13 mouse cellular contexts compared by ENCODE assay signal in the genomic region with DNA sequence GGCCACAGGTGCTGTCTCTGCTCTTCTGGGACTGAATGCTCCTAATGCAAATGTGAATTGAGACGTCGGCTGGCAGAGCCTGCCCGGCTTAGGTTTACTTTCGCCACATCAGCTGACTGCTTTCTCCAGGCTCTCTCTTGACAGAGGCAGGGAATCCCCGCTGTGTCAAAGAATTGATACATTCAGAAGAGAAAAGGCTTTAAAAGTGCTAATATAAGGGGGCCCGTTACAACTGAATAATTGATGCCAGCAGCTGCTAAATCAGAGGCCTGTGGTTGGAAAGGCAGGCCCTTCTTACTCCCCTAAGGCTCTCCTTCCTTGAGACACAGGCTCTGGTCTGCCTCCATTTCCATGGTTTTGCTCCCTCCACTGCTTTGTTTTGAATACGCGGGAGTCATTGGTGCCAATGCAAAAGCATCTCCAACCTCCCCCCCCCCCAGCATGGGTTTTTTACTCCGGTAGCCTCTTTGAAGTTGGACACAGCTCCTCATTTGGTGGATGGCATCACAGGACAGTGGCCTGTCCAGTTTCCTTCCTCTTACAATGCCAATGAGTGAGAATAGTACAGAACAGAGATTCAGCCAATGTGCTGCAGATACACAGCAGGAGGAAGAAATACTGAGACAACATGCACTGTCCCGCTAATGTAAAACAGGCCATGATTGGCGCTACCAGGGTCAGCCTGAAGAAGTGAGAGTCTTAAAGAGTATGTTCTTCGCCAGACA. TPM values are rescaled to one million over a fixed set of nuclear protein-coding genes. Genes with fewer than 3 reads are reported as not detected.
DNase-seq lines count a peak whose midpoint lies in the region; ATAC-seq and TF ChIP-seq lines count a peak whose summit lies in the region.
"Had no signal": no experiment of that assay in that cellular context is flagged by ENCODE, and none has a peak within 500 bp of the region (broad histone marks: within the 10 kb centered on the region; RNA-seq: fewer than 3 reads in every experiment).

No protein-coding gene starts in this region.

- peak overlapping the region; percentile 50; the same call in 1 of the 2 replicates for H3K27ac ChIP-seq in forebrain, embryonic 11.5 days (ENCODE audit: low read depth, low read length)
- no peak overlapping the region; the same call in 1 of the 2 replicates for H3K27ac ChIP-seq in hindbrain, embryonic 14.5 days
- H3K27ac ChIP-seq in midbrain, embryonic 16.5 days (ENCODE audit: low read length) = no peak overlapping the region
- H3K27ac ChIP-seq: limb, embryonic 12.5 days; macrophage; stomach, embryonic 15.5 days had no signal

- 0 out of 2 replicates have a peak overlapping the region, but pooled peaks have one; percentile 23 for H3K9ac ChIP-seq in forebrain, embryonic 11.5 days (ENCODE audit: low read length)
- no peak overlapping the region for H3K9ac ChIP-seq in hindbrain, embryonic 14.5 days
- peak overlapping the region; percentile 32; the same call in 1 of the 2 replicates for H3K9ac ChIP-seq in midbrain, embryonic 16.5 days (ENCODE audit: low read depth, low read length)
- H3K9ac ChIP-seq: limb, embryonic 12.5 days; stomach, embryonic 15.5 days had no signal

- H3K27me3 ChIP-seq in forebrain, embryonic 11.5 days (ENCODE audit: control insufficient read depth, insufficient read depth, low read length) = no peaks in the 10 kb centered on the region
- H3K27me3 ChIP-seq in hindbrain, embryonic 14.5 days (ENCODE audit: control insufficient read depth, insufficient read depth, low read length) = no peaks in the 10 kb centered on the region
- H3K27me3 ChIP-seq in midbrain, embryonic 16.5 days (ENCODE audit: control insufficient read depth, insufficient read depth, low read depth, low read length) = no peaks in the 10 kb centered on the region
- H3K27me3 ChIP-seq: limb, embryonic 12.5 days; stomach, embryonic 15.5 days had no signal

- TF ChIP-seq POLR2A in brain, embryonic 14.5 days (IDR thresholded peaks at IDR 0.05; ENCODE audit: borderline replicate concordance, extremely low read depth, insufficient read depth, insufficient read length, poor library complexity, severe bottlenecking) = no peak
- TF ChIP-seq POLR2A in lung, adult 2 months (IDR thresholded peaks at IDR 0.05; ENCODE audit: borderline replicate concordance, extremely low read depth, low read depth, low read length) = no peak

- H3K4me3 ChIP-seq in forebrain, embryonic 11.5 days (ENCODE audit: low read depth, low read length) = no peak overlapping the region
- H3K4me3 ChIP-seq in hindbrain, embryonic 14.5 days (replicated peaks; ENCODE audit: low read length) = no peak overlapping the region
- H3K4me3 ChIP-seq in midbrain, embryonic 16.5 days (ENCODE audit: low read depth, low read length) = no peak overlapping the region
- no peak overlapping the region for H3K4me3 ChIP-seq in lung, adult 2 months (replicated peaks; ENCODE audit: extremely low read depth, low read depth, low read length)
- H3K4me3 ChIP-seq: limb, embryonic 12.5 days; stomach, embryonic 15.5 days had no signal

- DNase-seq in brain, embryonic 14.5 days (ENCODE audit: low read depth) = peak; percentile 90
- DNase-seq in forebrain, embryonic 11.5 days (ENCODE audit: low spot score) = no peak
- peak; percentile 53 for DNase-seq in hindbrain, embryonic 14.5 days (ENCODE audit: low spot score)
- DNase-seq in c-Kit-positive CD71-positive TER-119-positive erythroid progenitor cells, embryonic 14.5 days (ENCODE audit: low spot score) = no peak
- DNase-seq in lung, adult 2 months = no peak
- no peak for DNase-seq in frontal cortex, postnatal 14 days (ENCODE audit: low spot score in 2 of 2)
- no peak for DNase-seq in natural killer cell, adult 2 months (ENCODE audit: low spot score in 2 of 2)
- DNase-seq: cerebellum, adult 11-12 months; kidney, postnatal 14 days had no signal

- H3K9me3 ChIP-seq in forebrain, embryonic 11.5 days (ENCODE audit: control insufficient read depth, low read length) = no peaks in the 10 kb centered on the region
- H3K9me3 ChIP-seq in hindbrain, embryonic 14.5 days (ENCODE audit: control insufficient read depth, low read length) = no peaks in the 10 kb centered on the region
- H3K9me3 ChIP-seq in midbrain, embryonic 16.5 days (replicated peaks; ENCODE audit: control insufficient read depth, low read length, poor library complexity, severe bottlenecking) = no peaks in the 10 kb centered on the region
- H3K9me3 ChIP-seq: limb, embryonic 12.5 days; stomach, embryonic 15.5 days had no signal

- no peak for TF ChIP-seq CTCF in brain, embryonic 14.5 days (IDR thresholded peaks at IDR 0.05; ENCODE audit: borderline replicate concordance, extremely low read depth, insufficient read depth, insufficient read length)
- no peak for TF ChIP-seq CTCF in lung, adult 2 months (IDR thresholded peaks at IDR 0.05; ENCODE audit: insufficient read depth, low read length)

- peak; percentile 84 for ATAC-seq in forebrain, embryonic 11.5 days (replicated peaks; ENCODE audit: low FRiP score)
- peak; percentile 76 for ATAC-seq in hindbrain, embryonic 14.5 days (ENCODE audit: low FRiP score)
- peak; percentile 73 for ATAC-seq in midbrain, embryonic 16.5 days

- H3K4me2 ChIP-seq in forebrain, embryonic 11.5 days (ENCODE audit: low read depth, low read length, severe bottlenecking) = no peak overlapping the region
- H3K4me2 ChIP-seq in hindbrain, embryonic 14.5 days (replicated peaks) = no peak overlapping the region
- H3K4me2 ChIP-seq in midbrain, embryonic 16.5 days (ENCODE audit: low read length) = no peak overlapping the region
- H3K4me2 ChIP-seq: limb, embryonic 12.5 days; stomach, embryonic 15.5 days had no signal

- H3K36me3 ChIP-seq in forebrain, embryonic 11.5 days (ENCODE audit: control insufficient read depth, insufficient read depth, low read length) = no peaks in the 10 kb centered on the region
- H3K36me3 ChIP-seq in hindbrain, embryonic 14.5 days (replicated peaks; ENCODE audit: control insufficient read depth, insufficient read depth) = no peaks in the 10 kb centered on the region
- no peaks in the 10 kb centered on the region for H3K36me3 ChIP-seq in midbrain, embryonic 16.5 days (ENCODE audit: control insufficient read depth, insufficient read depth, low read length)
- H3K36me3 ChIP-seq: limb, embryonic 12.5 days; stomach, embryonic 15.5 days had no signal

- WGBS in forebrain, embryonic 11.5 days = 30% methylated on average over 12 of the region's 12 CpGs
- WGBS in hindbrain, embryonic 14.5 days = 28% methylated on average over 12 of the region's 12 CpGs
- WGBS in midbrain, embryonic 16.5 days = 25% methylated on average over 12 of the region's 12 CpGs
- WGBS in lung, adult 2 months = 80% methylated on average over 12 of the region's 12 CpGs

- peaks cover 3% of the 10 kb centered on the region; the same call in 1 of the 2 replicates for H3K4me1 ChIP-seq in forebrain, embryonic 11.5 days (replicated peaks; ENCODE audit: control insufficient read depth, insufficient read depth, low read length)
- peaks cover 14% of the 10 kb centered on the region; the same call in 1 of the 2 replicates for H3K4me1 ChIP-seq in hindbrain, embryonic 14.5 days (replicated peaks; ENCODE audit: control insufficient read depth, insufficient read depth, low read length)
- peaks cover 7% of the 10 kb centered on the region for H3K4me1 ChIP-seq in midbrain, embryonic 16.5 days (ENCODE audit: control insufficient read depth, insufficient read depth, low read length)
- H3K4me1 ChIP-seq in lung, adult 2 months (ENCODE audit: control insufficient read depth, insufficient read depth, low read length) = peaks cover 4% of the 10 kb centered on the region; the same call in 1 of the 2 replicates
- H3K4me1 ChIP-seq: limb, embryonic 12.5 days; stomach, embryonic 15.5 days had no signal

RNA-seq across cellular contexts. Expression of a gene that starts 18.9 kb away (rescaled TPM):
- 1.3 and 2.9 TPM in 2 replicates for polyA plus RNA-seq in brain, embryonic 14.5 days (2012; rRNA removed)
- 1.3 TPM in 2 replicates for polyA plus RNA-seq in forebrain, embryonic 11.5 days (2014; fragmentation: Nextera tagmentation; extraction: Ambion mirVana)
- 3.3 and 3.8 TPM in 2 replicates for polyA plus RNA-seq in hindbrain, embryonic 14.5 days (2014; fragmentation: Nextera tagmentation; extraction: Ambion mirVana)
- 2.5 and 3.0 TPM in 2 replicates for polyA plus RNA-seq in midbrain, embryonic 16.5 days (2015; fragmentation: Nextera tagmentation; extraction: Ambion mirVana)
- 0.34 and 0.51 TPM in 2 replicates for polyA plus RNA-seq in lung, adult 2 months (2012; rRNA removed)

RNA-seq across cellular contexts. Expression of a gene that starts 32.2 kb away (rescaled TPM):
- 244 and 326 TPM in 2 replicates for polyA plus RNA-seq in brain, embryonic 14.5 days (2012; rRNA removed)
- 252 TPM in 2 replicates for polyA plus RNA-seq in forebrain, embryonic 11.5 days (2014; fragmentation: Nextera tagmentation; extraction: Ambion mirVana)
- polyA plus RNA-seq in hindbrain, embryonic 14.5 days (2014; fragmentation: Nextera tagmentation; extraction: Ambion mirVana) = 552 and 600 TPM in 2 replicates
- polyA plus RNA-seq in midbrain, embryonic 16.5 days (2015; fragmentation: Nextera tagmentation; extraction: Ambion mirVana) = 431 and 443 TPM in 2 replicates
- polyA plus RNA-seq in lung, adult 2 months (2012; rRNA removed) = 23.2 and 27.4 TPM in 2 replicates

Comparison
In these comparisons a context has a peak if more than half of its experiments do, and no peak if none do; other contexts are left out.
1. DNase-seq: peak in brain, embryonic 14.5 days (single experiment) and hindbrain, embryonic 14.5 days (single experiment); none in forebrain, embryonic 11.5 days (single experiment), c-Kit-positive CD71-positive TER-119-positive erythroid progenitor cells, embryonic 14.5 days (single experiment), lung, adult 2 months (single experiment), frontal cortex, postnatal 14 days (0 of 2) and natural killer cell, adult 2 months (0 of 2).
2. Peak in every context shown above with its lines, with median percentiles within 50 percentile points of each other: ATAC-seq.